9 mouse cellular contexts compared by ENCODE assay signal in genomic region chr10:41271860-41272259, GRCm38 (mm10). TPM values are rescaled to one million over a fixed set of nuclear protein-coding genes. Genes with fewer than 3 reads are reported as not detected.
A peak's percentile ranks its signal among the peaks of the same experiment; 100 is the strongest.
DNase-seq lines count a peak whose midpoint lies in the region; TF ChIP-seq lines count a peak whose summit lies in the region.
"Had no signal": no experiment of that assay in that cellular context is flagged by ENCODE, and none has a peak within 500 bp of the region (broad histone marks: within the 10 kb centered on the region; RNA-seq: fewer than 3 reads in every experiment).

No protein-coding gene starts in this region.

- no peak overlapping the region for H3K27ac ChIP-seq in heart, adult 2 months
- H3K27ac ChIP-seq: hindbrain, embryonic 14.5 days had no signal

- H3K79me2 ChIP-seq in heart, adult 2 months (replicated peaks; ENCODE audit: control insufficient read depth, insufficient read depth, low read length), result no peaks in the 10 kb centered on the region

- no peak for DNase-seq in heart, adult 2 months
- no peak for DNase-seq in heart, adult 9 months (ENCODE audit: low spot score in 2 of 2)
- DNase-seq in lung, postnatal 14 days, result peak; percentile 13
- DNase-seq in lung, postnatal 25 days (ENCODE audit: low spot score), result no peak
- peak; percentile 66 for DNase-seq in R1 (ENCODE audit: low read depth, low spot score)
- peak; percentile 29 for DNase-seq in mesoderm, embryonic 11.5 days (ENCODE audit: low read depth, low spot score)
- DNase-seq in spleen, adult 12 weeks (ENCODE audit: low spot score), result no peak
- no peak for DNase-seq in gastrocnemius, postnatal 4 days (ENCODE audit: low spot score in 2 of 2)

- intact Hi-C loops in heart, adult 2 months (cut with DNase I), result loop anchor here (5.0 kb wide), 1 partner anchor 270 kb away; no protein-coding TSS in a partner anchor

- no peak for TF ChIP-seq POLR2A in heart, adult 2 months (IDR thresholded peaks at IDR 0.05; ENCODE audit: insufficient read depth, low read depth, low read length)

- no peaks in the 10 kb centered on the region; the same call in 1 of the 2 replicates for H3K36me3 ChIP-seq in heart, adult 2 months (ENCODE audit: control insufficient read depth, insufficient read depth, low read length)

- H3K27me3 ChIP-seq in heart, adult 2 months (ENCODE audit: control insufficient read depth, insufficient read depth, low read length), result no peaks in the 10 kb centered on the region

- TF ChIP-seq EP300 in heart, adult 2 months (IDR thresholded peaks at IDR 0.05; ENCODE audit: insufficient read depth, low read depth, low read length), result no peak

- no peak overlapping the region for H3K9ac ChIP-seq in heart, adult 2 months (ENCODE audit: low read depth, low read length)
- H3K9ac ChIP-seq: hindbrain, embryonic 14.5 days had no signal

- TF ChIP-seq CTCF in heart, adult 2 months (IDR thresholded peaks at IDR 0.05), result peak; percentile 57

- no peaks in the 10 kb centered on the region for H3K4me1 ChIP-seq in heart, adult 2 months (ENCODE audit: control insufficient read depth, insufficient read depth, low read length)

- 61% methylated on average over 7 of the region's 7 CpGs for WGBS in heart, adult 2 months

- H3K4me3 ChIP-seq in heart, adult 2 months, result no peak overlapping the region

RNA-seq across cellular contexts. Expression of gene Fig4, which starts 31.2 kb away (rescaled TPM):
- 10 to 100 TPM; 22.1 to 25.6 TPM for total RNA-seq in heart, adult 2 months (2021)
- 17.8 and 25.7 TPM in 2 replicates for polyA plus RNA-seq in heart, adult 2 months (2012; rRNA removed)
- total RNA-seq in gastrocnemius, postnatal 4 days (2021), result 10 to 100 TPM in 1 of 2 experiments, 1 to 10 TPM in 1; 9.5 to 10.1 TPM

RNA-seq across cellular contexts. Expression of gene Ak9, which starts 31.9 kb away (rescaled TPM):
- not detected for total RNA-seq in heart, adult 2 months (2021)
- 0.06 TPM in 1 of 2 replicates, not detected in the other for polyA plus RNA-seq in heart, adult 2 months (2012; rRNA removed)
- not detected for total RNA-seq in gastrocnemius, postnatal 4 days (2021)

Comparison
In these comparisons a context has a peak if more than half of its experiments do, and no peak if none do; other contexts are left out.
1. DNase-seq: peak in lung, postnatal 14 days (single experiment), R1 (single experiment) and mesoderm, embryonic 11.5 days (single experiment); none in heart, adult 2 months (0 of 2), heart, adult 9 months (0 of 2), lung, postnatal 25 days (single experiment), spleen, adult 12 weeks (single experiment) and gastrocnemius, postnatal 4 days (0 of 2).